Mouse (Mus musculus) spleen, adult 2 months (tissue): ENCODE data around the gene Mtmr14.

Experiments
- CTCF ChIP-seq: fragments of 200-500 bp; IDR thresholded peaks from 2 replicates; pipeline ENCODE4 v1.5.1; 2011; ENCODE audit warnings: mild to moderate bottlenecking, inconsistent platforms; ENCODE audit not compliant: insufficient read depth, insufficient read length, insufficient replicate concordance; ENCODE audit errors: extremely low read depth
- POLR2A ChIP-seq: fragments of 200-500 bp; IDR thresholded peaks from 2 replicates; pipeline ENCODE4 v1.6.1; 2011; ENCODE audit warnings: low read depth, low read length, inconsistent platforms

GRCm38 (mm10) chr6:113238442-113238841 lies 799 bp downstream of the Mtmr14 start:
- no peak for TF ChIP-seq POLR2A
- no peak for TF ChIP-seq CTCF
